Mouse (Mus musculus) intestine, embryonic 15.5 days (tissue): ENCODE measurements around the gene Kcmf1. TPM values are rescaled to one million over a fixed set of nuclear protein-coding genes. Genes with fewer than 3 reads are reported as not detected.

Experiments used
- ATAC-seq: fragments of 200-750 bp; cut with Nextera tagmentation; 2 replicates; pipeline ENCODE4 v1.8.0; 2017; ENCODE audit warnings: moderate TSS enrichment, moderate library complexity
- H3K27ac ChIP-seq: fragments of 300-500 bp; sonication (generic); 2 replicates; pipeline ENCODE4 v1.5.1; 2015; ENCODE audit warnings: mild to moderate bottlenecking, inconsistent platforms
- H3K27me3 ChIP-seq: fragments of 300-500 bp; sonication (generic); replicated peaks from 2 replicates; pipeline ENCODE4 v1.6.1; 2015; ENCODE audit warnings: inconsistent platforms
- H3K36me3 ChIP-seq: fragments of 300-500 bp; sonication (generic); 2 replicates; pipeline ENCODE4 v1.6.1; 2015; ENCODE audit warnings: inconsistent platforms
- H3K4me1 ChIP-seq: fragments of 300-500 bp; sonication (generic); replicated peaks from 2 replicates; pipeline ENCODE4 v1.6.1; 2015; ENCODE audit warnings: inconsistent platforms
- H3K4me2 ChIP-seq: fragments of 300-500 bp; sonication (generic); replicated peaks from 2 replicates; pipeline ENCODE4 v1.6.1; 2015; ENCODE audit warnings: mild to moderate bottlenecking, inconsistent platforms
- H3K4me3 ChIP-seq: fragments of 300-500 bp; sonication (generic); replicated peaks from 2 replicates; pipeline ENCODE4 v1.5.1; 2015; ENCODE audit warnings: inconsistent platforms
- H3K9ac ChIP-seq: fragments of 300-500 bp; sonication (generic); 2 replicates; pipeline ENCODE4 v1.6.1; 2015; ENCODE audit warnings: inconsistent platforms
- H3K9me3 ChIP-seq: fragments of 300-500 bp; sonication (generic); 2 replicates; pipeline ENCODE4 v1.6.1; 2016; ENCODE audit warnings: inconsistent platforms
- WGBS: fragments of 180-500 bp; shearing (Covaris S2); methylation state at CpG from one replicate; pipeline ENCODE4 v1.1.7; 2015; 5-methylcytosine and 5-hydroxymethylcytosine counted together
- polyA plus RNA-seq: library from polyadenylated mRNA; unstranded; fragments of >200 nt; fragmentation: Nextera tagmentation; extraction: Ambion mirVana; gene quantifications from 2 replicates; pipeline ENCODE4 v1.2.1, GENCODE M21; 2015

Kcmf1 gene
- polyA plus RNA-seq, 1 experiment from 2014 or later, result 46.4 TPM

DNA sequence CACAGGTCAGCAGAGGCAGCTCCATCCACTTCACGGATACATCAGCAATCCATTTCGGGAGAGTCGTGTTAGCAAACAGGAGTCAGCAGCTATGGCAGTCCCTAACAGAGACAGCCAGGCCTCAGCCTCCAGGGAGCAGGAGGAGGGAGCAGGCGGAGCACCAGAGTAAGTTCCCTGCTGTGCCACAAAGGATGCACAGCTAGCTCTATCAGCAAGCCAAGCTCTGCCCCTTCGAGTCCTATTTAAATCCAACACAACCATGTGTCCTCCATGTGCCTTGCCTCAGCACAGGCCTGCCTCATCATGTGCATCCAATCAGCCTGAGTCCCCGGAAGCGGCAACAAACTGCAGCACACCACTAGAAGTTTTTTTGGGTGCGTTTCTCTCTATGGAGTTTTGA lies 23.6 kb upstream of the Kcmf1 start:
- Histone ChIP-seq H3K36me3 (no peaks in the 10 kb centered on the region), H3K27ac (no peak overlapping the region), H3K9ac (no peak overlapping the region), H3K4me2 (no peak overlapping the region), H3K4me1 (peaks cover 8% of the 10 kb centered on the region; the same call in 1 of the 2 replicates), H3K4me3 (no peak overlapping the region), H3K27me3 (no peaks in the 10 kb centered on the region), H3K9me3 (no peaks in the 10 kb centered on the region)
- 81% methylated on average over 8 of the region's 8 CpGs for WGBS
- no peak for ATAC-seq

DNA sequence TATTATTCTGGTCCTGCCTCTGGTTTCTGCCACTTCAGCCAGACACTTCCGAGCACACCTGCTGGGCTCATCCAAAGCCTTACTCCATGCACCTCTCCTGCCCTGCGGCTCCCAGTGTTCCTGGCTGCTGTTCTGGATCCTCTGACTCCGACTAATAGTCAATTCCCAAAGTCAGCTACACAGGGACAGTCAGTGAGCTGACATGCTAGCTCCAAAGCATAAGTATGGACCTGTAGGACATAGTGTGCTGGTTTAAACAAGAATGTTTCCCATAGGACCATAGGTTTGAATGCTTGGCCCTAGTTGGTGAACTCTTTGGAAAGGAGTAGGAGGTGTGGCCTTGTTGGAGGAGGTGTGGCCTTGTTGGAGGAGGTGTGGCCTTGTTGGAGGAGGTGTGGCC lies 21.3 kb upstream of the Kcmf1 start:
- Histone ChIP-seq H3K36me3 (no peaks in the 10 kb centered on the region), H3K4me2 (no peak overlapping the region), H3K27ac (no peak overlapping the region), H3K9ac (no peak overlapping the region), H3K4me1 (no peaks in the 10 kb centered on the region), H3K27me3 (no peaks in the 10 kb centered on the region), H3K9me3 (no peaks in the 10 kb centered on the region), H3K4me3 (no peak overlapping the region)
- 90% methylated on average over 3 of the region's 3 CpGs for WGBS
- ATAC-seq, result no peak

DNA sequence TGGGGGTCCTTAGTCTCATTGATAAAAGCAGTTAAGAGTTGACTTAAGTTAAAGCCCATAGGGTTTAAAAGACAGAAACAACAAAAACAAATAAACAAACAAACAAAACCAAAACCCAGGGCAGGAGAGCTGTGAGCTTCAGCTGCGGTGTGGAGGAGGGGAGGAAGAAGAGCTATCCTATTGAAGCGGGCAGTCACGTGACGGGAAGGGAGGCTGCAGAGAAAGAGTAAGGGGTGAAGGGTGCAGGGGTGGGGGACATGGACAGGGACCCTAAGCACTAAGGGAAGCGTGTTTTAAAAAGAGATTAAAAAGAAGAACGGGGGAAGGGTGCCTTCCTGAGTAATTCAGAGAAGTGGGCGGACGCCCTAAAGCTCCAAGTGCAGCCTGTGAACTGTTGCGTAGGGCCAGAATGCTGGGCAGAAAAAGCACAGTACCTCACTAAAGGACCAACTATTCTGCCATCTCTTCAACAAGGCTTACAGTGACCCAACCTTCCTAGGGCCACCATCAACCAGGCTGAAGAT lies 18.8 kb upstream of the Kcmf1 start:
- 73% methylated on average over 9 of the region's 9 CpGs for WGBS
- Histone ChIP-seq H3K27ac (no peak overlapping the region), H3K9ac (no peak overlapping the region), H3K27me3 (no peaks in the 10 kb centered on the region), H3K36me3 (no peaks in the 10 kb centered on the region), H3K9me3 (no peaks in the 10 kb centered on the region), H3K4me1 (no peaks in the 10 kb centered on the region), H3K4me3 (no peak overlapping the region), H3K4me2 (no peak overlapping the region)
- no peak for ATAC-seq

DNA sequence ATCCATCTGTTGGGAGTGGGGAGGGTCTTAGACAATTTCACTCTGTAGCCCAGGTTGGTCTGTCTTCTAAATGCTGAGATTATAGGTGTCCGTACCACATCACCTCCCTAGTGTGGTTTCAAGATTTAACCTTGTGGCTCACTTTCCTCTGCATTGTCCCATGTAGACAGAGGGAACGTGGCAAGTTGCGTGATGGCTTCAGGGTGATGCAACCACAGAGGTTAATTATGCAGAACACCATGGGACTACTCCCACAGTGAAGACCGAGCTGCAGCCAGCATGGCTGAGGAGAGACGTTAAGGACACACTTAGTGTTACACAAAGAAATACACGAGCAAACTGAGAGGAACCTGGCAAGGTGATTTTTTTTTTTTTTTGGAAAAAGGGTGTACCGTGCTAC lies 16.6 kb upstream of the Kcmf1 start:
- H3K4me2 ChIP-seq, result no peak overlapping the region
- H3K27ac ChIP-seq, result no peak overlapping the region
- no peak overlapping the region for H3K9ac ChIP-seq
- H3K4me1 ChIP-seq, result no peaks in the 10 kb centered on the region
- no peak for ATAC-seq
- WGBS, result 83% methylated on average over 7 of the region's 7 CpGs
- H3K9me3 ChIP-seq, result no peaks in the 10 kb centered on the region
- H3K27me3 ChIP-seq, result no peaks in the 10 kb centered on the region
- H3K4me3 ChIP-seq, result no peak overlapping the region
- H3K36me3 ChIP-seq, result no peaks in the 10 kb centered on the region

DNA sequence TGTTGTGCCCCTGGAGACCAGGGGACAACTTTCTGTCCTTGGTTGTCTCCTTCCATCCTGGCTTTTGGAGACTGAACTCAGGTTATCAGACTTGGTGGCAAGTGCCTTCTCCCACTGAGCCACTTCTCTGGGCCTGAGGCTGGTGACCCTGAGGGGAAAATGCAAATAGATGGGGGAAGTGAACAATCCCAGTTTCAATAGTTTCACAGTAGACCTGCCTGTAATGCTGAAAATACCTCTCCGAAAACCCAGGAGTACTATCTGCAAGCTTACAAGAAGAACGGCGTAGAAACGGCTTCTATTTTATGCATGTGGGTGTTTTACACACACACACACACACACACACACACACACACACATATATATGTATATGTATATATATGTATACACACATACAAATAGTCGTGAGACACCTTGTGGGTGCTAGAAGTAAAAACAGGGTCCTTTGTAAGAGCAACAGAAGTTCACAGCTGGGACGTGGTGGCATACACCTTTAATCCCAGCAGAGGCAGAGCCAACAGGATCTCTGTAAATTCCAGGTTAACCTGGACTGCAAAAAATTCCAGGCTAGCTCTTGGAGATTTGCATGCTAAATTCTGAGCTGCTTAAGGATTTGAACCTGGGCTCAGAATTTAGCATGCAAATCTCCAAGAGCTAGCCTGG lies 14.4 kb upstream of the Kcmf1 start:
- H3K4me1 ChIP-seq, result no peaks in the 10 kb centered on the region
- no peak for ATAC-seq
- H3K36me3 ChIP-seq, result no peaks in the 10 kb centered on the region
- H3K9ac ChIP-seq, result no peak overlapping the region
- no peaks in the 10 kb centered on the region for H3K9me3 ChIP-seq
- no peak overlapping the region for H3K4me2 ChIP-seq
- H3K27me3 ChIP-seq, result no peaks in the 10 kb centered on the region
- no peak overlapping the region for H3K4me3 ChIP-seq
- H3K27ac ChIP-seq, result no peak overlapping the region
- 81% methylated on average over 6 of the region's 6 CpGs for WGBS

DNA sequence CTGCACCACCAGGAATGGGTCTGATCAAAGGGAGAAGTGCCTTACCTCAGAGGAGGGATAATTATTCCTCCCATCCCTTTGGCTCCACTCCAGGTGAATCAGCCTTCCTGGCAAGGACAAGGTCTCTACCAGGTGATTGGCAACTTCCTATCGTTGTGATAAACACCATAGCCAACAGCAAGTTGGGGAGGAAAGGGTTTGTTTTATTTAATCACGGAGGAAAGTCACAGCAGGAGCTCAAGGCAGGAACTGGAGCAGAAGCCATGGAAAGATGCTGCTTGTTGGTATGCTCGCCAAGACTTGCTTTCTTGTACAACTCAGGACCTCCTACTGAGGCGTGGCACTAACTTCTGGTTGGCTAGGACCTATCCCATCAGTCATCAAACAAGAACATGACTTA lies 11.5 kb upstream of the Kcmf1 start:
- Histone ChIP-seq H3K4me1 (no peaks in the 10 kb centered on the region), H3K27ac (no peak overlapping the region), H3K4me2 (no peak overlapping the region), H3K36me3 (no peaks in the 10 kb centered on the region), H3K4me3 (no peak overlapping the region), H3K9me3 (no peaks in the 10 kb centered on the region), H3K9ac (no peak overlapping the region), H3K27me3 (no peaks in the 10 kb centered on the region)
- 71% methylated on average over 4 of the region's 4 CpGs for WGBS
- no peak for ATAC-seq

DNA sequence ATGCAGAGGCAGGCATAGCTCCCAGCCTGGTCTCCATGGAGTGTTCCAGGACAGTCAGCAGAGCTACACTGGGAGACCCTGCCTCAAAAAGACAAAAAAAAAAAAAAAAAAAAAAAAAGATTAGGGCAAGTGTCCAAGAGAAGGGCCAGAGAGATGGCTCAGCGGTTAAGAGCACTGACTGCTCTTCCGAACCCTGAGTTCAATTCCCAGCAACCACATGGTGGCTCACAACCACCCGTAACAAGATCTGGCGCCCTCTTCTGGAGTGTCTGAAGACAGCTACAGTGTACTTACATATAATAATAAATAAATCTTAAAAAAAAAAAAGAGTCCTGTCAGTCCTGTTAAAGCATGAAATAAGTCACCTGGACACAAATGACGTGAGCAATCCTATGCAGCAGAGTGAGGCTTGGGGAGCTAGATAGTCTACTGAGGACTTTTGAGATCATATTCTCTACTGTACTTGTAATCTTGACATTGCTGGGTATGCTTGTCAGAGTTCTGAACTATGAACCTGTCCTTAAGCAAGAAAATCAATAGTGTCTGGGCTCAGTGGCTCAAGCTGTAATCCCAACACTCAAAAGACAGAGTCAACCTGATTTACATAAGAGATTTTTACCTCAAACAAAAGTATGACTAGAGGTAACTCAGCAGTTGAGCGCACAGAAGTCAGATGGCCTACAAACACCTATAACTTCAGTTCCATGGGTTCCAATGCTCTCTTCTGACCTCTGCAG lies 2.6 kb upstream of the Kcmf1 start:
- Histone ChIP-seq H3K36me3 (no peaks in the 10 kb centered on the region), H3K4me3 (no peak overlapping the region), H3K27ac (no peak overlapping the region), H3K4me1 (0 out of 2 replicates have a peak, but pooled peaks cover 3% of the 10 kb centered on the region), H3K4me2 (no peak overlapping the region), H3K27me3 (no peaks in the 10 kb centered on the region), H3K9ac (no peak overlapping the region), H3K9me3 (no peaks in the 10 kb centered on the region)
- WGBS, result 76% methylated on average over 6 of the region's 6 CpGs
- no peak for ATAC-seq

DNA sequence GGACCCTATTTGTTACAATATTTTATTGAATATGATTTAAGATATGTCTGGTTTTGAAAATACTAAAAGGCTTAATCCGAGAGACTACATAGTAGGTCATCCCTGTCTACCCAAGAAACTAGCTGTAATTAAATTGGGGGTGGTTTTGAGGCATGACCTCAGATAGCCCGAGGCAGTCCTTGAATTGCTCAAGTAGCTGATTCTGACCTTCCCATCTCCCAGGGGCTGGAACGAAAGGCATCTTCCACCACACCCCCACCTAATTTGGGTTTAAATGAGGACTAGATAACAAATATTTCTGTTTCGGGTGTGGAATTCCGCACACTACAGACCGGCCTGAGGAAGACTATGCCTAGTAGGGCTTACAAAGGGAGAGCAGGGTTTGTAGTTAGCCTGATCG lies 1.2 kb upstream of the Kcmf1 start:
- H3K4me2 ChIP-seq, result peak overlapping the region; percentile 70
- no peaks in the 10 kb centered on the region for H3K9me3 ChIP-seq
- WGBS, result 57% methylated on average over 7 of the region's 7 CpGs
- peak overlapping the region; percentile 99 for H3K4me3 ChIP-seq
- no peak for ATAC-seq
- no peak overlapping the region for H3K27ac ChIP-seq
- H3K27me3 ChIP-seq, result no peaks in the 10 kb centered on the region
- H3K9ac ChIP-seq, result no peak overlapping the region
- H3K4me1 ChIP-seq, result peaks cover 3% of the 10 kb centered on the region; the same call in 1 of the 2 replicates
- no peaks in the 10 kb centered on the region for H3K36me3 ChIP-seq

DNA sequence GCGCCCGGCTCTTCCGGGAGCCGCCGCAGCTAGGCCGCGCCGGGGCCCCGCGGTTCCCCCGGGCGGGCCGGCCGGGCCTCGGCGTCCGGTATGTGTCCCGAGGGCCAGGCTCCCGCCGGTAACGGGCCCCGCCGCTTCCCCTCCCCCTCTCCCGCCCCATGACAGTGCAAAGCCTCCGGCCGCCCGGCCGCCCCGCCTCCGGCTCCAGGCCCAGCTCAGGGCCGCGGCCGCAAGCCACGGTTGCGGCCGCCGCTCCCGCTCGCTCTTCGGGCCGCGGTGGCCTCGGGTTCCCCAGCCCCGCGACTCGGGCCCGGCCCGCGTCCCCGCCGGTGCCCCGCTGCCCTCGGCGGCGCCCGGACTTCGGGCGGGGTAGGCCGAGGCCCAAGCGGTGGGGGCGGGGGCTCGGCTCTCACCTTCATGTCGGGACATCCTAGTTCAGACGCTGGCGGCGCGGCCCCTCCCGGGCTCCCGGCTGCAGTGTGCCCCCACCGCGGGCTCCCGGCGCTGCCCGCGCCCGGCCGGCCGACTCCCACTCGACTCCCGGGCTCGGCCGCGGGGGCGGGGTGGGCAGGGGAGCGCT lies 488 bp downstream of the Kcmf1 start:
- 1% methylated on average over 52 of the region's 85 CpGs for WGBS
- Histone ChIP-seq H3K4me1 (peaks cover 6% of the 10 kb centered on the region; the same call in 1 of the 2 replicates), H3K27me3 (no peaks in the 10 kb centered on the region), H3K27ac (peak overlapping the region; percentile 99), H3K4me3 (peak overlapping the region; percentile 99), H3K4me2 (peak overlapping the region; percentile 70), H3K9me3 (no peaks in the 10 kb centered on the region), H3K9ac (peak overlapping the region; percentile 100), H3K36me3 (no peaks in the 10 kb centered on the region)
- ATAC-seq, result peak; percentile 74

DNA sequence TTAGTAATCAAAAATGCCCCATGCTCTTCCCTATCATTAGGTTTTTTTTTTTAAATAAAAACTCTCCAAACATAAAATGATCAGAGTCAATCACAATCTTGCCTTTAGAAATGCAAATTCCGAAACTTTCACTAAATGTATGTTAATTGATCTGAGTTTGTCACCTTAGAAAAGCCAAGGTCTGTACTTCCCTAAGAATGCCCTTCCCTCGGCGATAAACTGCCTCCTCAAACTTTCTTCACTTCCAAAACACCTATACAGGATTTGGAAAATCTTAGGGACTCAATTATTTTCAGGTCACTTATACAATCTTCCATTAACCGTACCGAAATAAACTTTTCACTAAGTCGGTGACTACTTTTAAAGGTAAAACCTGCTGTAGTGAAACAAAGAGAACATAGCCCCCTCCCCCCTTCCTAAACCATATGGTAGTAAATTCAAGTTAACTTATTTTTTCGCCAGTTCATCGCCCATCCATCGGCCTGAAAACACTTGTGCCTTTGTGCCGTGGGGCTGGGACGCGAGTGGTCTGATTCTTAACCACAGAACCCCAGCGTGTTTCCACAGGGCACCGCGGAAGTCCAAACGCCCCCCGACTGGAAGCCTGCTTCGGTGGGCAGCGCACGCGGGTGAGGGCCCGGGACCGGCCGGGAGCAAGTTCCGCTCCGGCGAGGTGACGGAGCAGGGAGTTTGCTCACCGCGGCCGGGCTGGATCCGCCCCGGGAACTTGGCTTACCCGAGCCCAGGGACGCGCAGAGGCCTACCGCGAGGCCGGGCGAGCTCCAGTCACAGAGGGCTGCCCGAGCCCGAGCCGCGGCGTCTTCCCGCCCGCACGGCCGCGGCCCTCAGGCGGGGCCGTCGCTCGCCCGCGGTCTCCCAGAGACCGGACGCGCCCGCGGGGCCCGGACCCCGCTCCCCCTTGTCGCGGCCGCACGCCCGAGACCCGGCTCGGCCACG lies 1.3 kb downstream of the Kcmf1 start:
- Histone ChIP-seq H3K9me3 (no peaks in the 10 kb centered on the region), H3K4me2 (peak overlapping the region; percentile 70), H3K4me3 (peak overlapping the region; percentile 99), H3K4me1 (peaks cover 7% of the 10 kb centered on the region; the same call in 1 of the 2 replicates), H3K27me3 (no peaks in the 10 kb centered on the region), H3K27ac (peak overlapping the region; percentile 99), H3K9ac (peak overlapping the region; percentile 100), H3K36me3 (no peaks in the 10 kb centered on the region)
- under 1% methylated on average over 60 of the region's 71 CpGs for WGBS
- peak; percentile 61 for ATAC-seq

DNA sequence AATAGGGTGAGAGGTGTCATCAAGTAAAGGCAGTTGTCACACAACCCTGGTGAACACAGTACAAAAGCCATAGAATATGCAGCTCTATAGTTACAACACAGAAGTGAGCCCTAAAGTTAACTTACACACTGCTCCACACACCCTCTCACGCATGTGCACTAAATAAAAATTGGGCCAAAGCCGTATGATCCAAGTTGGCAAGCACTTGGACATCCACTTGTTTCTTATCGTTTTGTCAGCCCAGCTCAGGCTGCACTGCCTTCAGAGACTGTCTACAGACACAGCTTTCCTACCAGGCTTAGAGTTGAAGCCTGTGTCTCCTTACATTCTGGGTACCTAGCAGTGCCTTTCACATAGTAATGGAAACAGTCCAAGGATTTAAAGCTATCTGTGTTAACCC lies 4.8 kb downstream of the Kcmf1 start:
- Histone ChIP-seq H3K9ac (no peak overlapping the region), H3K9me3 (no peaks in the 10 kb centered on the region), H3K27me3 (no peaks in the 10 kb centered on the region), H3K27ac (no peak overlapping the region), H3K4me3 (no peak overlapping the region), H3K4me1 (peaks cover 4% of the 10 kb centered on the region; the same call in 1 of the 2 replicates), H3K4me2 (no peak overlapping the region), H3K36me3 (no peaks in the 10 kb centered on the region)
- no peak for ATAC-seq
- WGBS, result 63% methylated on average over 3 of the region's 3 CpGs

DNA sequence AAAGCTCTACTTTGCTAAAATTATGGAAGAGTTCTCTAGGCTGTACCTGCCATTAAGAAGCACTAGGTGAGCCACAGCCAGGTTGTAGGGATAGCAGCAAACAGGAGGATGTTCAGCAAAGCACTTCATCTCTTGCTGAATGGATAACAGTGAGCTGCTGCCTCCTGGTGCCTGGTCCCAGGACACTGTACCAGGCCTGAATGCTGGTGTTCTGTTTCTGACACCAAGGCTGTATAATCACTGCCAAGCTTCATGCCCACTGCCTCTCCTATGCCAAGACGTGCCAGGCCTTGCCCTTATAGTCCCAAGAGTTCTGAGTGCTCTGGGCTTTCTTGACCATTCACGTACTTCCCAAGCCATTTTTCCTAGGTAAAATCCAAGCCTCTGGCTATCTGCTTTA lies 8.5 kb downstream of the Kcmf1 start:
- Histone ChIP-seq H3K36me3 (no peaks in the 10 kb centered on the region), H3K9ac (no peak overlapping the region), H3K4me1 (0 out of 2 replicates have a peak, but pooled peaks cover 6% of the 10 kb centered on the region), H3K4me3 (no peak overlapping the region), H3K27me3 (no peaks in the 10 kb centered on the region), H3K4me2 (no peak overlapping the region), H3K27ac (no peak overlapping the region), H3K9me3 (no peaks in the 10 kb centered on the region)
- no peak for ATAC-seq
- 89% methylated on average over 2 of the region's 2 CpGs for WGBS
